Mouse (Mus musculus): ENCODE measurements around the gene 4930518I15Rik. TPM values are rescaled to one million over a fixed set of nuclear protein-coding genes. Genes with fewer than 3 reads are reported as not detected.

The 4930518I15Rik gene
- polyA plus RNA-seq, 1 experiment: 3.0 TPM

DNA sequence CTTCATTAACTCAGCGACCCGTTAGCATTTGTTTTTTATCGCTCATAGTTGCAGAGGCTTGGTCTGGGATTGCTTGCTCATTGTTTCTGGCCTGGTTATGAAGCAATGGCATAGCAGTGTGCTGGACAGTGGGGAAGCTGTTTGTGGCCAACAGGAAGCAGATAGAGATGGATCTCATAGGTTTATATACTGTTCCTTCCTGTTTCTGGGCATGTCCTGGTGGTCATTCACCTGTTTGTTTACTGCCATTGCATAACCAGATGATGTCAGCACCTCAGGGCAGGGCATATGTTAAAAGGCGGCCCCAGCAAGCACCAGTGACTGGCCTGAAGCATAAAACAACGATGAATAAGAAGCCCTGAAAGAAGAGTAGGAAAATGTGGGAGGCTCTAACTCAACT lies 7.2 kb downstream of the 4930518I15Rik start:
- TF ChIP-seq CTCF (IDR thresholded peaks at IDR 0.05; ENCODE audit: extremely low read depth, insufficient read depth, low read length) (no peak), POLR2A (IDR thresholded peaks at IDR 0.05; ENCODE audit: extremely low read depth, insufficient read depth, low read length) (no peak)
- no peak overlapping the region for H3K4me3 ChIP-seq (ENCODE audit: insufficient read depth, low read length)
- H3K27ac ChIP-seq (ENCODE audit: insufficient read depth, low read length): no peak overlapping the region
- no peaks in the 10 kb centered on the region for H3K4me1 ChIP-seq (ENCODE audit: control insufficient read depth, insufficient read depth, low read length)

GRCm38 (mm10) chr2:156848526-156849182 lies 9.1 kb downstream of the 4930518I15Rik start:
- Histone ChIP-seq H3K27ac (ENCODE audit: insufficient read depth, low read length) (no peak overlapping the region), H3K4me1 (ENCODE audit: control insufficient read depth, insufficient read depth, low read length) (no peaks in the 10 kb centered on the region), H3K4me3 (ENCODE audit: insufficient read depth, low read length) (no peak overlapping the region)
- TF ChIP-seq CTCF (IDR thresholded peaks at IDR 0.05; ENCODE audit: extremely low read depth, insufficient read depth, low read length) (no peak), POLR2A (IDR thresholded peaks at IDR 0.05; ENCODE audit: extremely low read depth, insufficient read depth, low read length) (no peak)

GRCm38 (mm10) chr2:156847653-156848052 lies 10.1 kb downstream of the 4930518I15Rik start:
- no peaks in the 10 kb centered on the region for H3K4me1 ChIP-seq (ENCODE audit: control insufficient read depth, insufficient read depth, low read length)
- H3K4me3 ChIP-seq (ENCODE audit: insufficient read depth, low read length): no peak overlapping the region
- H3K27ac ChIP-seq (ENCODE audit: insufficient read depth, low read length): no peak overlapping the region
- TF ChIP-seq CTCF (IDR thresholded peaks at IDR 0.05; ENCODE audit: extremely low read depth, insufficient read depth, low read length) (no peak), POLR2A (IDR thresholded peaks at IDR 0.05; ENCODE audit: extremely low read depth, insufficient read depth, low read length) (no peak)

GRCm38 (mm10) chr2:156844715-156845114 lies 13.0 kb downstream of the 4930518I15Rik start:
- no peak overlapping the region for H3K4me3 ChIP-seq (ENCODE audit: insufficient read depth, low read length)
- TF ChIP-seq CTCF (IDR thresholded peaks at IDR 0.05; ENCODE audit: extremely low read depth, insufficient read depth, low read length) (no peak), POLR2A (IDR thresholded peaks at IDR 0.05; ENCODE audit: extremely low read depth, insufficient read depth, low read length) (no peak)
- H3K27ac ChIP-seq (ENCODE audit: insufficient read depth, low read length): no peak overlapping the region
- H3K4me1 ChIP-seq (ENCODE audit: control insufficient read depth, insufficient read depth, low read length): 0 out of 2 replicates have a peak, but pooled peaks cover 1% of the 10 kb centered on the region

DNA sequence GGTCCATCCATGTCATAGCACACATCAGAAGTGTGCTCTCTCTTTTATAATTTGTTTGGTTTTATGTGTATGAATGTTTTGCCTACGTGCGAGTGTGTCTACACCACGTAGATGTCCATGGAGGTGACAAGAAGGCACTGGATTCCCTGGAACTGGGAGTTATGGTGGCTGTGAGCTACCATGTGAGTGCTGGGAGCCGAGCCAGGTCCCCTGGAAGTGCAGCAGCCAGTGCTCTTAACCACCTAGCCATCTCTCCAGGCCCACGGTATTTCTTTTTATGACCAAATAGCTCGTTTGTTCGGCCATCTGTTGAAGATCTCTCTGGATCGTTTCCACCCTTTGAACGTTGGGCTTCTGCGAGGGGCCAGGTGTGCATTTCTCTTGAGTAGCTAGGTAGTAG lies 14.4 kb downstream of the 4930518I15Rik start:
- Histone ChIP-seq H3K27ac (ENCODE audit: insufficient read depth, low read length) (no peak overlapping the region), H3K4me3 (ENCODE audit: insufficient read depth, low read length) (no peak overlapping the region), H3K4me1 (ENCODE audit: control insufficient read depth, insufficient read depth, low read length) (0 out of 2 replicates have a peak, but pooled peaks cover 1% of the 10 kb centered on the region)
- no peak for TF ChIP-seq CTCF (IDR thresholded peaks at IDR 0.05; ENCODE audit: extremely low read depth, insufficient read depth, low read length)
- no peak for TF ChIP-seq POLR2A (IDR thresholded peaks at IDR 0.05; ENCODE audit: extremely low read depth, insufficient read depth, low read length)

- Histone ChIP-seq H3K4me1 (ENCODE audit: control insufficient read depth, insufficient read depth, low read length) (0 out of 2 replicates have a peak, but pooled peaks cover 1% of the 10 kb centered on the region), H3K27ac (ENCODE audit: insufficient read depth, low read length) (no peak overlapping the region), H3K4me3 (ENCODE audit: insufficient read depth, low read length) (no peak overlapping the region)
- TF ChIP-seq CTCF (IDR thresholded peaks at IDR 0.05; ENCODE audit: extremely low read depth, insufficient read depth, low read length) (no peak), POLR2A (IDR thresholded peaks at IDR 0.05; ENCODE audit: extremely low read depth, insufficient read depth, low read length) (no peak)
These were observed 15.0 kb downstream of the 4930518I15Rik start for GRCm38 (mm10) chr2:156842711-156843110.

- Histone ChIP-seq H3K27ac (ENCODE audit: insufficient read depth, low read length) (no peak overlapping the region), H3K4me3 (ENCODE audit: insufficient read depth, low read length) (no peak overlapping the region), H3K4me1 (ENCODE audit: control insufficient read depth, insufficient read depth, low read length) (0 out of 2 replicates have a peak, but pooled peaks cover 1% of the 10 kb centered on the region)
- TF ChIP-seq POLR2A (IDR thresholded peaks at IDR 0.05; ENCODE audit: extremely low read depth, insufficient read depth, low read length) (no peak), CTCF (IDR thresholded peaks at IDR 0.05; ENCODE audit: extremely low read depth, insufficient read depth, low read length) (no peak)
These were observed 15.7 kb downstream of the 4930518I15Rik start for GRCm38 (mm10) chr2:156841841-156842706.

GRCm38 (mm10) chr2:156841028-156841840 lies 16.5 kb downstream of the 4930518I15Rik start:
- Histone ChIP-seq H3K27ac (ENCODE audit: insufficient read depth, low read length) (no peak overlapping the region), H3K4me1 (ENCODE audit: control insufficient read depth, insufficient read depth, low read length) (0 out of 2 replicates have a peak, but pooled peaks cover 1% of the 10 kb centered on the region), H3K4me3 (ENCODE audit: insufficient read depth, low read length) (peak overlapping the region; percentile 1; the same call in 1 of the 2 replicates)
- no peak for TF ChIP-seq POLR2A (IDR thresholded peaks at IDR 0.05; ENCODE audit: extremely low read depth, insufficient read depth, low read length)
- no peak for TF ChIP-seq CTCF (IDR thresholded peaks at IDR 0.05; ENCODE audit: extremely low read depth, insufficient read depth, low read length)

Measured in cortical plate, adult 2 months (tissue).